Mouse (Mus musculus) testis, adult 2 months (tissue): ENCODE results near the gene Pkig. TPM values are rescaled to one million over a fixed set of nuclear protein-coding genes. Genes with fewer than 3 reads are reported as not detected.

ENCODE experiments used
- H3K27ac ChIP-seq: fragments of 200-500 bp; 2 replicates; pipeline ENCODE4 v1.5.1; 2012; ENCODE audit warnings: low read depth, low read length; ENCODE audit not compliant: control insufficient read depth, insufficient read depth
- H3K27me3 ChIP-seq: fragments of 200-500 bp; 2 replicates; pipeline ENCODE4 v1.6.1; 2012; ENCODE audit warnings: mild to moderate bottlenecking, low read length, moderate library complexity; ENCODE audit not compliant: control insufficient read depth, insufficient read depth
- H3K36me3 ChIP-seq: fragments of 200-500 bp; 2 replicates; pipeline ENCODE4 v1.6.1; 2012; ENCODE audit warnings: mild to moderate bottlenecking, low read length; ENCODE audit not compliant: control insufficient read depth, insufficient read depth
- H3K4me1 ChIP-seq: fragments of 200-500 bp; 2 replicates; pipeline ENCODE4 v1.6.1; 2012; ENCODE audit warnings: low read length; ENCODE audit not compliant: control insufficient read depth, insufficient read depth
- H3K4me3 ChIP-seq: fragments of 200-500 bp; 2 replicates; pipeline ENCODE4 v1.5.1; 2012; ENCODE audit warnings: low read depth, mild to moderate bottlenecking, low read length, moderate library complexity, mixed read lengths; ENCODE audit not compliant: control insufficient read depth
- CTCF ChIP-seq: fragments of 200-500 bp; IDR thresholded peaks from 2 replicates; pipeline ENCODE4 v1.5.1; 2012; ENCODE audit warnings: low read depth, mild to moderate bottlenecking, inconsistent platforms, low read length, moderate library complexity; ENCODE audit not compliant: control insufficient read depth, insufficient read depth, insufficient replicate concordance
- POLR2A ChIP-seq: fragments of 200-500 bp; IDR thresholded peaks from 2 replicates; pipeline ENCODE4 v1.6.1; 2012; ENCODE audit warnings: low read depth, mild to moderate bottlenecking, inconsistent platforms, low read length, moderate library complexity; ENCODE audit not compliant: control insufficient read depth
- polyA plus RNA-seq: library from polyadenylated mRNA; depleted of rRNA; stranded (reverse); fragments of >200 nt; gene quantifications from 2 replicates; pipeline ENCODE4 v1.2.3, GENCODE M21; 2012

The Pkig gene
- polyA plus RNA-seq, 1 experiment: 319 TPM

- no peaks in the 10 kb centered on the region for H3K27me3 ChIP-seq
- no peak overlapping the region for H3K27ac ChIP-seq
- no peak for TF ChIP-seq CTCF
- TF ChIP-seq POLR2A: no peak
- no peaks in the 10 kb centered on the region; the same call in 1 of the 2 replicates for H3K4me1 ChIP-seq
- no peak overlapping the region for H3K4me3 ChIP-seq
- H3K36me3 ChIP-seq: no peaks in the 10 kb centered on the region
These were observed 50.1 kb downstream of the Pkig start for GRCm38 (mm10) chr2:163708321-163708720.

DNA sequence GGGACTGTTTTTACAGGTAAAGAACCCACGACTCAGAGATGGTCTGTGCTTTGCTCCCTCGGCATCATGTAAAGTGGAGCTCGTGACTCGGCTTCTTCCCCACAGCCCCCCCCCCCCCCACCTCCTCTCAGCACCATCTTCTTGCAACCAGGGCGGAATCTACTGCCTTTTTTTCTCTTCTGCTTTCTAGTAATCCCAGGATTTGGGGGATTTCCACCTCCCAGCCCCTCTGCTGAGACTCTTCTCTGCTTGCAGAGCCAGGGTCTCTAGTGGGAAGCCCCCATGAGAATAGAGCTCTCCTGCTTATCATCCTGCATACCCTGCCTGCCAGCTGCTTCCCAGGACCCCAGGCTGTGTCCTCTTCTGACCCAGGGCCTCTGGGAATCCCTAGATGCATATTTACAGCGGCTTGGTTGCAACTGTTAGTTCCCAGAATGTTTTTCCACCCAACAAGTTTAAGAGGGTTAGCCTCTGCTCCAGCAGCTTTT lies 50.6 kb downstream of the Pkig start:
- Histone ChIP-seq H3K27ac (no peak overlapping the region), H3K27me3 (no peaks in the 10 kb centered on the region), H3K4me1 (no peaks in the 10 kb centered on the region; the same call in 1 of the 2 replicates), H3K36me3 (no peaks in the 10 kb centered on the region), H3K4me3 (no peak overlapping the region)
- TF ChIP-seq CTCF: no peak
- no peak for TF ChIP-seq POLR2A

DNA sequence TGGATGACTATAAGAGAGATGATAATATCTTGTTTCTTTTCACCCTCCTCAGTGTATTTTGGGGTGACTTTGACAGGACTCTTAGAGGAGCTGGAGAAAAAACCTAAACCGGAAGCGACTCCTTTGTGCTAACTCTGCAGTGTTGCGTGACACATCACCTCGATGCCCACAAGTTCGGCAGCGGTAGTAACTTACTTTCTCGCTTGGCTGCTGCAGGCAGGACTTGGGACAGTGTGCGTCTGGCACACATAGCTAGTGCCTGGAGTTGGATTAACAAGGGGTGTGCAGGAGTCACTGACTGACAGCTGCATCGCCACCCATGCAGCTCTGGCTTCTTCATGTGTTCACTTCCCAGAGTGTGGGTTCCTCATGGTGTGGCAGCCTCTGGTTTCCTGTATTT lies 51.8 kb downstream of the Pkig start:
- Histone ChIP-seq H3K4me1 (no peaks in the 10 kb centered on the region; the same call in 1 of the 2 replicates), H3K36me3 (no peaks in the 10 kb centered on the region), H3K27me3 (no peaks in the 10 kb centered on the region), H3K4me3 (no peak overlapping the region), H3K27ac (no peak overlapping the region)
- TF ChIP-seq CTCF: no peak
- no peak for TF ChIP-seq POLR2A

- Histone ChIP-seq H3K27ac (no peak overlapping the region), H3K4me3 (no peak overlapping the region), H3K4me1 (no peaks in the 10 kb centered on the region; the same call in 1 of the 2 replicates), H3K36me3 (no peaks in the 10 kb centered on the region), H3K27me3 (no peaks in the 10 kb centered on the region)
- TF ChIP-seq CTCF: no peak
- TF ChIP-seq POLR2A: no peak
These were observed 52.5 kb downstream of the Pkig start for GRCm38 (mm10) chr2:163710606-163711159.

GRCm38 (mm10) chr2:163711368-163711868 lies 53.2 kb downstream of the Pkig start:
- Histone ChIP-seq H3K36me3 (no peaks in the 10 kb centered on the region), H3K27me3 (no peaks in the 10 kb centered on the region), H3K4me3 (no peak overlapping the region), H3K4me1 (no peaks in the 10 kb centered on the region; the same call in 1 of the 2 replicates), H3K27ac (no peak overlapping the region)
- no peak for TF ChIP-seq POLR2A
- no peak for TF ChIP-seq CTCF

- Histone ChIP-seq H3K27ac (0 out of 2 replicates have a peak overlapping the region, but pooled peaks have one; percentile 2), H3K36me3 (no peaks in the 10 kb centered on the region), H3K4me1 (no peaks in the 10 kb centered on the region; the same call in 1 of the 2 replicates), H3K27me3 (no peaks in the 10 kb centered on the region), H3K4me3 (no peak overlapping the region)
- TF ChIP-seq POLR2A: no peak
- no peak for TF ChIP-seq CTCF
These were observed 54.3 kb downstream of the Pkig start for GRCm38 (mm10) chr2:163712473-163712872.

- Histone ChIP-seq H3K36me3 (no peaks in the 10 kb centered on the region), H3K27me3 (no peaks in the 10 kb centered on the region), H3K27ac (0 out of 2 replicates have a peak overlapping the region, but pooled peaks have one; percentile 2), H3K4me3 (no peak overlapping the region), H3K4me1 (no peaks in the 10 kb centered on the region; the same call in 1 of the 2 replicates)
- TF ChIP-seq CTCF (no peak), POLR2A (no peak)
These were observed 54.7 kb downstream of the Pkig start for GRCm38 (mm10) chr2:163712874-163713273.

GRCm38 (mm10) chr2:163713340-163713739 lies 55.2 kb downstream of the Pkig start:
- peak overlapping the region; percentile 46; the same call in 1 of the 2 replicates for H3K27ac ChIP-seq
- no peak for TF ChIP-seq CTCF
- no peak for TF ChIP-seq POLR2A
- no peaks in the 10 kb centered on the region; the same call in 1 of the 2 replicates for H3K4me1 ChIP-seq
- no peak overlapping the region for H3K4me3 ChIP-seq
- no peaks in the 10 kb centered on the region for H3K36me3 ChIP-seq
- H3K27me3 ChIP-seq: no peaks in the 10 kb centered on the region
